Mouse (Mus musculus) adrenal gland, adult 18-20 months (tissue): ENCODE results near the gene Il33. TPM values are rescaled to one million over a fixed set of nuclear protein-coding genes. Genes with fewer than 3 reads are reported as not detected.
A peak's percentile ranks its signal among the peaks of the same experiment; 100 is the strongest.

Source experiments
- DNase-seq, 2 experiments: peaks; one replicate each; pipeline ENCODE4 v3.0.0; 2021 to 2022; ENCODE audit warnings: low spot score in 2 of 2
- long read RNA-seq, 2 experiments: library from polyadenylated mRNA; stranded (forward); transcript quantifications; one replicate each; pipeline ENCODE4 v2.0.0; 2021
- total RNA-seq, 2 experiments: library from RNA; stranded (reverse); gene quantifications; 1 replicate in 1 of 2; 2 replicates in 1 of 2; pipeline ENCODE4 v1.2.3; 2021

Il33 gene
- 10 to 100 TPM; 15.4 to 15.5 TPM for total RNA-seq
- long read RNA-seq, experiment 1, transcript Il33-202 (8 exons, 2,537 nt): major isoform, 7 of 9 reads
- long read RNA-seq, experiment 1, partial matches to known transcripts: 0 of 9 reads
- long read RNA-seq, experiment 1, other reads (novel, unspliced or antisense): 2 of 9 reads
- long read RNA-seq, experiment 2, transcript Il33-202 (8 exons, 2,537 nt): major isoform, 27 of 32 reads
- long read RNA-seq, experiment 2, partial matches to known transcripts: 2 of 32 reads
- long read RNA-seq, experiment 2, other reads (novel, unspliced or antisense): 3 of 32 reads

DNA sequence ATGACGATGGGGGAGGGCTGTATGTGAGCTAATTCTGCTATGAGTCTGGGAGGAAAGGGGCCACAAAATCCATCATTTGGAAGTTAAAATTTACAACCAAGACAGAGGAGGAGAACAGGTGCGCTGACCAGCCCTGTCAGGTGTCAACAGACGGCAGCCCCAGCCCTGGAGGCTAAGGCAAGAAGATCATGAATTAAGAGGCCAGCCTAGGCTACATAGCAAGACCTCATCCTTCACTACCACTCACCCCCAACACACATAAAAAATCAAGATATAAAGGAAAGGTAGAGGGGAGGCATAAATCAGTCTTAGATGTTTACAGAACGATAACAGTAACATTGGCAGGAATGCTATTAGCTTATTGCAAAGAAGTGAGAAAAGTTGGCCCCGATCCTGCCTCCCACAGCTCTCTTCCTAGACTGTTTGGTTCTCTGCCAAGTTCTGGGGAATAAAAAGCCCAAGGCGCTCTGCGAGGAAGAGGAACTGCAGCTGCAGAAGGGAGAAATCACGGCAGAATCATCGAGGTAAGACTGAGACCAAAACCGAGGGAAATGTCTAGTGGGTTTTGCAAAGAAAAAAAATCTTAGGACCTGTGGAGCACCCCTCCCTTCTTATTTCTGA is at the start of gene Il33:
Gene Il33 (plus strand): TSS at position 477 of the 621 bp plus-strand sequence.
- DNase-seq: peak; percentile 12 to 38

DNA sequence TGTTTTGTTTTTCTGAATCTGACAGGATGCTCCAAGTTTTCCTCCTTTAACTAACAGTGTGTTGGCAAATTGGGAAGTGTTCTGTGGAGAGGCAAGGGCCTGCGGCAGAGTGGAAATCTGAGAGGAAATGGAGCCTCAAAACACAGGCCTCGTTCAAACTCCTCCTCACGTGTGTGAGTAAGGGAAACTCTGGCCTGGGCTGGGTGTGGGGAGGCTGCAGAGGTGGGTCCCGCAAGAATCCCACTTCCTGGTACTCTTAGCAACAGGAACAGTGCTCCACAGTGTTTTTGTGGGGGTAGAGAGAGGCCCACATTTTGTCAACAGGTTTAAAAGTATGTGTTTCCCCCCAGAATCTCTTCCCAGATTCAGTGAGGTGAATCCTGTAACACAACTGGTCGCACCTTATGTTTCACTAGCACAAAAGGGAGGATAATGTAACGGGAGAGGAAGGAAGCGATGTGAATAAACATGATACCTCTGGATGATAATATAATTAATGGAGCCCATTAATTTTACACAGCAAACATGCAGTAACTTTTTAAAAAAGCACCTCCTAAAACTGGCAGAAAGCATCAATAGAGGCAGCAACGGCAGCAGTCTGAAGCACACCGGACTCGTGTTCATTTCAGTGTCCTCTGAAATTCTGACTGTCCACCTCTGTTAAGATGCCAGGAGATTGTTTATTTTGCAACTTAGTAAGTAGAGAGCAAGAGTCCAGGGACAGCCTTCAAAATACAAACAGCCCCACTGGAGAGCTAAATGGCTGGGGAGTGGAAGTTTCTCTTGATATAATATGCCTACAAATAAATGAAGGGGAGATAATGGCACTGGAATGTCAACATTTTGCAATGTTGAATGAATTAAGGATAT is 47.3 kb upstream of the Il33 start:
- DNase-seq: no peak

DNA sequence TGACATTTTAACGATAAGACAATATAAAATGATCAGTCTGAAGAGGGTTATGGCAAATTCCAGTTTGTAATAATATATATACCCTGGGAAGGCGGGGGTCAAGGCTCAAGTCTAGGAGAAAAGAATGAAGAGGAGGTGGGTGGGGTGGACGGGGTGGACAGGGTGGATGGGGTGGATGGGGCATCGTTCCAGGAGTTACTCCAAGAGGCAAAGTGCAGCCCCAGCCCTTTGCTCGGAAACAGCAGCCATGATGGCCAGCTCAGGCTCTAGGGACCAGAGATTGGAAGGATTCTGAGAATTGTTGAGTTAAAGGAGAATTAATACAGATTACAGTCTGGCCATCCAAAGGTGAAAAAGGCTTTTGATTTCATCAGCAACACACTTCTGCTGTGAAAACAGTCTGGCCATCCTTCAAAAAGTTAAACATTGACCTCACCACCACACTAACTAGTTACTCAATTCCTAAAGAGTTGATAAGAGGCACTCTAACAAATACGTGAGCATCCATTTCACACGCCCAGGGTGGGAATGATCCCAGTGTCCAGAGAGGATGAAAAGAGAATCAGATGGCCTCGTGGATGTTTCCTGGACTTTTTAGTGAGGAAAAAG is 45.9 kb upstream of the Il33 start:
- DNase-seq: no peak

DNA sequence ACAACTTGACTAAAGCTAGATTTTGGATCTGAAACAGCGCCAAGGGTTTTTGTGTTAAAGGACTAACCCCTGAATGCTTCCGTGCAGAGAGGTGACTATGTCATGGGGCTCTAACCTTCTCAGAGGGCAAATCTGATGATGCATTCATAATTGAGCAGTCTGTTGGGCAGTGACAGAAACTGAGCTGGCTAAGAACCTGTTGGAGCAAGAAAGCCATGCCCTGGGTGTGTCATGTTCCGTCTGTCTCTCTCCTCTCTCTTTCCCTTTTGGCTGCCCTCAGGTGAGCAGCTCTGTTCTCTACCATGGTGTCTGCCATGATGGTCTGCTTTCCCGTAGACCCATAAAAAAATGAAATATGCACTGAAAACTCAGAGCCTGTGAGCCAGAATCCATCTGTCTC is 44.0 kb upstream of the Il33 start:
- no peak for DNase-seq

DNA sequence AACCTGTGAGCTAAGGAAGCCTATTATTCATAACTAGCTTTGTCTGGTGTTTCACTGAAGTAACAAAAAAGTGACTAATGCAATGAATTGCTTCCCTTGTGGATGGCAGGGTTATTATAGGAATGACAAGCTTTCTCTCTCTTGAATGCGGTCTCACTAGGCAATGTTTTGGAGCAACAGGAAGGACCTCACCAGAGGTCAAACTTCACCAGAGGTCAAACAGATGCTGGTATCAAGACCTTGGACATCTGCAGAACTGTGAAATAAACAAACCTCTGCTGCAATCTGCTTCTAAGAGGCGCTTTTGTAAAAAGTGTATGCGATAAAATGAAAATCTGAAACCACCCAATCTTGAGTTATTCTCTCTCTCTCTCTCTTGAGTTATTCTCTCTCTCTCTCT is 42.2 kb upstream of the Il33 start:
- DNase-seq: no peak

DNA sequence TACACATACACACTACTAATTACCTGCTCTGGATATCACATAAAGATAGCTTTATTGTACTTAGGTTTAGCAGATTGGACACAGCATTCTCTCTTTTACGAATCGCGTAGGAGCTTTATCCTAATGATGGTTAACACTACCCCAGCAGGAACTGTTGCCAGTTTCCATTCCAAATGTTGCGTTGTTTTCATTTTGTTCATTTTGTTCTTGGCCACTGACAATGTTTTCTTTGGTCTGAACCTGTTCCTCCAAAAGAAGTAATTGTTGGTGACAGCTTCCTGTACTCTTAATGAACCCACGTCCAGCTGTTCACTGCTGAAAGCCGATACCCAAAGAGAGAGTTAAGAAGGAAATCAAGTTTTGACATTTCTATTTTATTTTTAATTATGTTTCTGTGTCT is 39.4 kb upstream of the Il33 start:
- no peak for DNase-seq

DNA sequence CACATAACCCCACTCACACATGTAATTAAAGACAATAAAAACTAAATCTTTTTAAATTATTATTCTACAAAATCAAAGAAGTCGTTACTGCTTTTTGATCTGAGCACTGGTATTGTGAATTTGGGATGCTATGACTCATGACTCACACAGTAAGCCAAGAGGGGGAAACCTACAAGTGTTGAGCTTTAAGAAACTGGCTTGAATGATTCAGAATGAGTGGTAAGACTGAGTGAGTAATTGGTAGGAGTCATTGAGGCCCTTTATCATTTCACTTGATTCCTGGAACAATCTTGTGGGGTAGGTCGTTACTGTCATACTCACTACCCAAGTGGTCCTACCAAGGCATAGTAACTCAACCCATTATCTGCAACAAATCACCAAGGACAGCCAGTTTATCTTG is 37.4 kb upstream of the Il33 start:
- no peak for DNase-seq

DNA sequence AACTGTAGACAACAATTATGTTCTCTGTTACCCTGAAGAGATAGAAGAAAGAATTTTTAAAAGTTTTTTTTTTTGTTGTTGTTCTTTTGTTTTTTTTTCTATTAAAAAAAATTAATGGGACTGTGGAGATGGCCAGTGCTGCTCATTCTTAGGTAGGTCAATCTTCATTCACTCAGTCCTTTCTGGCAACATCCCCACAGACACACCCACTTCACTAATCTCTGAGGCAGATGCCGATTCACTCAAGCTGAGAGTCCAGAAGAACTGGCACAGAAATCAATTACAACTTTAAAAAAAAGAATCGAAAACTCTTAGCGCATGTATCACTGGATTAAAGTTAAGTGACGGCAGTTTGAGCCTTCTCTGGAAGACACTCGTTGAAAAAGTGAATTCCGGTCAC is 36.0 kb upstream of the Il33 start:
- DNase-seq: no peak

DNA sequence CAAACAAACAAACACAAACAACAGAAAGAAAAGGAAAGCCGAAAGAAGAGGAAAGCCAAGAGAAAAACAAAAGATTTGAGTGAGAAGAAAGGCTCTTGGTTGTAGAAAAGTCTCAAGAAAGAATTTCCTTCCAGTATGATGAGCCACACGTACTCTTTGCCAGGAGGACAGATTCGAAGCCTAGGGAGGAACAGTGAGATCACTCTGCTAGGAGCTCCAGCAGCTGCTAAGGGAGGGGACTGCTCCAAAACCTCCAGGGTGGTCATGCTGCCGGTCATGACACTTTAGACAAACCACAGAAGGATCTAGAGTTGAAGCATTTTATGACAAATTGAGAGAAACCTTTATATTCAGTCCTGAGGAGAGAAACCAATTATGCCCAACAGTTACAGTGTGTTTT is 32.9 kb upstream of the Il33 start:
- no peak for DNase-seq

DNA sequence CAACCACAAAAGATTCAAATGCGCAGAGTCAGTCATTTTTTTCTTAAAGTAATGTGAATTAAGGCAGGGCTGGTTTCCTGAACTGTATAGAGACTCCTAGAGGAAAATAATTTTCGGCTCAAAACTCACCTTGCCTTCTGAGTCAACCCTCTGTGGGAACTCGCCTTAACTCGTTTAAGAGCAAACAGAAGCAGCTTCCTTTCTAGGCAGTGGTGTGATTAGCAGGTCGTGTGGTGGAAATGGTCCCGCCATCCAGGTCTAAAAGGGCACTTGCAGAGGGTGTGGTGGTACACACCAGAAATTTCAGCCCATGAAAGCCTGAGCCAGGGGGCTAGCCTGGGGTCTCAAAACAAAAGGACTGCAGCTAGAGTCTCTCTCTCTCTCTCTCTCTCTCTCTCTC is 32.1 kb upstream of the Il33 start:
- DNase-seq: no peak

DNA sequence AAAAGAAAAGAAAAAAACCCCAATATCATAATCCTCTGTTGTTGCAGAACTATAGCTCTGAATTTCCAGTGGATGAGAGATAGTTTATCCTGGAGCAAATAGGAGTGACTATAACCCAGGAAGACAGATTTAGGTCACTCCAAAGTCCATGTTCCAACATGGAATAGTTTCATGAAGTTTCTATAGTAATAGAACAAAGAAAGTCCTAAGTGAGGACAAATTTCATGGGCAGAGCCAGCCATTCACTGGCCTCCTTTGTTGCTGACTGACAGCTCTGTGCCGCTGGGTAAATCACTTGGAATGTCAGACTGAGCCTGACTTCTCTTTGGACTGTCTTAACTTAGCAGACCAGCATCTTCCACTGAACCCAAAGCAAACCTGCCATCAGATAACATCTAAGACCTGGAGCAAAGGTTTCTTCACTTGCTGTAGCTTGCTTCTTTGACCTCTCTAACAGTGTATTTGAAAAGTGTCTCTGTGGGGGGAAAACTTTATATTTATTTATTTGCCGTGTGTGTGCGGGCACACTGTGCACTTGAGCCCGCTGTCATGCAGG is 31.1 kb upstream of the Il33 start:
- DNase-seq: no peak

DNA sequence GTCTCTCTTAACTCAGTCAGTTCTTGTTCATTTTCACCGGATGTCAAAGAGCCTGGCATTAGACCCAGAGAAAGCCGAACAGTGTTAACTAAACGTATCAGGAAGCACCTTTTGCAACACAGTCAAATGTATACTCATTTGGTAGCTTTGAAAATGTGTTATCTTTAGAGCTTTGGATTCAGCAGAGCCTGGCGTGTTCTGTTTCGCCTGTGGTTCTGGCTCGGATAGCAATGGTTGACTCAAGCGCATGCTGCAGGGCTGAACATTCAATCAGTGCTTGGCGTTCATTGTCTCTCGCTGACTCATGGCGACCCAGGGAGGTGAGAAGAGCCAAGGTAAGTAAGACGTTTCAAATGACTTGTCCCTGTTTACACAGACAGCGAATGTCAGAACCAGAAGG is 30.5 kb upstream of the Il33 start:
- DNase-seq: no peak

DNA sequence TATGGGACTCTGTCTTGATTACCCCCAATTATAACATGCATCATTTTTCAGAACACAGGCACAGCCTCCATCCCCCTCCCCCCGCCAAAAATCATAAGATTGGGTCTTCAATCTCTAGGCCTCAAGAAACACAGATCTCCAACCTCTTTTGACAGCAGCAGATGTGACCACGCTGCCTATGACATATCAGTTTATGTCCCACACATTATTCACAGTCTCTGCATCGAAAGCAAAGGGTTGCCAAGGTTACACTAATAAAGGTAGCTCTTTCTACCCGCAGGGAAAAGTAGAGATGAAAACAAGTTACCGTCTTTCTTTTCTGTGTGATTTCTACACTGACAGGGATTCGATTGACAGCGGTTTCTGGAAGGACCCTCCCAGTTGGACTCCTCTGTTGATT is 29.9 kb upstream of the Il33 start:
- no peak for DNase-seq

DNA sequence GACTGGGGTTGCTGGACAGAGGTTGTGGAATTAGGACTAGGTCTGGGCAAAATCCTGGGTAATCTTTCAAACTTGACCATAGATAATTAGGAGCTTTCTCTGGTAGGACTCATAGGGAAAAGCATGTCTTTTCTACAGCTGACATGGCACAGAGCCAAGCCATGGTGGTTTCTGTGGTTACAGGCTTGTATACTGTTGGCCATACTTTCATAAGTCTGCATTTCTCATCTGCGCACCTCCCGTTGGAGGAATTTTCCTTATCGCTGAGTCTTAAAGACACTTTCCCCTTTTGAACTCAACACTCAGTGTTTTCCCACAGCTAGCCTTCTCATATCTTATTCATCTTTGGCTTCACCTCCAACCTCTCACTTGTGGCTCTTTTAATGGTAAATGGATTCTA is 24.6 kb upstream of the Il33 start:
- no peak for DNase-seq

DNA sequence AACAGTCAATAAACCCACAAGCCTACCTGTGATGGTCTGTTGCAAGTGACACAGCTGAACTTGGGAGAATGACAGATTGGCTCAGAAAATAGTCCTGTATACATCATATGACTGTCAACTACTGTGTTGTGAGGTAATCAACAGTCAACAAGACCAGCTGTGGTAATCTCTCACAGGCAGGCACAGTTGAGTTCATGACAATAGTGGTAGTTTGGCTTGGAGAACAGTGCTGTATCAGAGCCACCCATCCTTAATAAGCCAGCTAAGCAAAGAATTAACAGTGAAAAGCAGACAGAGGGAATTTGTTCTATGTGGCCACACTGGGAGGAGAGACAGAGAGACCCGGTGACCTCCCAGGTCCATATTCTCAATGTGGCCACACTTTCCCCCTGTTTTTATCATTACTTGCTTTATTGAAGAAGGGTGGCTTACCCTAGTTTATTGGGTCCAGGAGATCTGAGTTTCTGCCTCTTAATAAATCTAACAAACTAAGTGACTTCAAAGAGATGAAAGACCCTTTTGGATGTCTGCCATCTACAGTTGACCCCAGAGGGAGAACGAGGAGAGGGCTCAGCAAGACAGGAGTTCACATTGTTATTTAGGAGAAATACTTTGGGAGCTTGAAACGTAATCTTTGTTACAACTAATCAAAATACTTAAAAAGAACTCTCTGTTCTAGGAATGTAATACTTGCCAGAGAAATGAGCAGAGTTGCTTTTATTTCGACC is 22.4 kb upstream of the Il33 start:
- no peak for DNase-seq

DNA sequence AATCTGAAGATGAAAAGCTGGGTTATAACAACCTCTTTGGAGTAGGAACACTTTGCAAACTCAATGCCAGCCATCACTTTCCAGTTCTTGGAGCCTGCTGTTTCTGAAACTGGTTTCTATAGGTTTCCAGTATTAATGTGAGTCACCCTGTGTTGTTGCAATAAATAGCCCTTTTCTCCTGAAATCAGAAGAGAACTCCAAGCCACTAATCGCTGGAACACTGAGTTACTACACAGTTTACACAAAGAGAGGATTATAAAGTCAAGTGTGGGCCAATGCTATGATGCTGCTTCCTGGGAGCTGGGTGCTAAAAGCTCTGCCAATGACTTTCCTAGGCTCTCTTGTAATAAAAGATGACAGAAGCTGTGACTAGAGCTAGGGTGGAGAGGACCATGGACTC is 19.0 kb upstream of the Il33 start:
- DNase-seq: no peak

DNA sequence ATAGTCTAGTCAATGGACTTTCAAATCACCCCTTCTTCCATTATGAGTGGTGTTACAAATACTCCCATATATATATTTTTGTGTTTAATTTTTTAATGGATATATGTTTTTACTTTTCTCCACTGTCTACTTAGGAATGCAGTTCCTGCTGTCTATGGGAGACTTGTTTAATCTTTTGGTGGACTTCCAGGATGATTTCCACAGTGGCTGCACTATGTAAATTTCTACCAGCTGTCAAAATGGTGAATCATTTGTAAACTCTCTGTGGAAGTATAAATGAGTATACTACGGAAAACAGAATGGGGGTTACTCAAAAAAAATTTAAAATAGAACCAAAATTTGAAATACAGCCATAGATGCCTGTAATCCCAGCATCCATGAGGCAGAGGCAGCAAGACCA is 15.7 kb upstream of the Il33 start:
- DNase-seq: no peak

DNA sequence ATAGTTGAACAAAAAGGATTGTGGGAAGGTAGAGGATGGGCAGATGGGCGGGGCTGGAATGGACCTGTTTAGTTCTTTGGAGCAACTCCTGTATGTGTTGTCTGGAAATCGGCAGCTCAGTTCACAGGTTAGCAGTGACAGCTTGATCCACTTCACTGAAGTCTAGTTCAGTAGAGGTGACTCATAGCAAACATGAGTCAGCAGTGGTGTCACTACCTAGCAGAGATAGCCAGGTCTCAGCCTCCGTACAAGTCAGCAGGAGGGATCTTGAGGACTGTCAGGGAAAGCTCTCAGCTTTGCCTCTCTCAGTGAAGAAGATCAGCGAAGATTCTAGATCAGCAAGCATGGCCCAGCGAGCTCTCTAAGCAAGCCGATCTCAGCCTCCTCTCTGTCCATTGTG is 13.0 kb upstream of the Il33 start:
- no peak for DNase-seq

DNA sequence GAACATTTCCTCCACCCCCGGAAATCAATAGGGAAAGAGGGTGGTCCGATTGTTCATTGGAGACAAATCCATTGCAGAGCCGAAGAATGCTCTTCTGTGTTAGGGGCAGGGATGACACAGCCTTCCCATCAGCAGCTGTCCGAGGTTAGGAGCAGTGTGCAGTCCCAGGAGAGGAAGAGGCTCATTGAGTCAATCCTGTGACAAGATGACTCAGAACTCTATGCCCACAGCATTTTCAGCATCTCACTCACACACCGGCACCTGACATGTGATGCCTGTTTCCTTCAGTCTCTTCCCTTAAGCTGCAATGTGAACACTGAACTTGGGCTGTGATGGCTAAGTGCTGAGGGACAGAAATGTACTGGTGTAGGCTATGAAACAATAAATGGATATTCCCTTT is 7.5 kb upstream of the Il33 start:
- DNase-seq: no peak

DNA sequence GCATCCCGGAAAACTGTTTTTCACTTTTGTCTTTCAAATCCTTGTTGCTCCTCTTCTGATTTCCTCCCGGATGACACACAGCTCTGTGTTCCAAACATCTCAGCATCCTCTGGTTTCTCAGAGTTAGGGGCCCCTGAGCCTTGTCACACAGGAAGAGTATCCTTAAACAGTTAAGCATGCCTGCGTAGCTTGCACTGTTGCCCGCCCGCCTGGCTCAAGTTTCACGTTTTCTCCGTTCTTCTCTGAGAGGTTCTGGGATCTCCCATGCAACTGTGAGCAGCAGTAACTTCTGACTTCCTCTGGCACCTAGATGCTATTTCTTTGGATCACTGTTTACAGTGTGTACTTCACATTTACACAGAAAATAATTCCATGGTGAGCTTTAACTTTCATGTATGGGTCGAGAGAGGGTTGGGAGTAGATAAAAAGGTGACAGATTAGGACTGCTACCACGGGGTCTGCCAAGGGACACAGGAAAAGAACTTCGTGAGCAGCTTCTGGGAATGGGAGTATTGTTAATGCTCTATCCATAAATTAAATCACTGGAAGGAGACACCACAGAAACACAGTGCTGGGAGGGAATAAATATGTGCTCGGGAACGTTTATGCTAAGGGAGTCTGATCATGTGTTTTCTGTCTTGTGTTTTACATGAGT is 1.3 kb downstream of the Il33 start:
- DNase-seq: no peak
